Mouse (Mus musculus) urinary bladder, postnatal 25 days (tissue): Measurements from ENCODE around the gene Fam120c.

Source experiments
- DNase-seq: peaks from one replicate; pipeline ENCODE4 v3.0.0; 2022; ENCODE audit warnings: low spot score

The Fam120c gene

GRCm38 (mm10) chrX:151520458-151521322, 176.7 kb downstream of the Fam120c start, which contains the start of gene Phf8:
TSS of gene Phf8 (plus strand) at chrX:151520672.
- peak; percentile 91 for DNase-seq
